Mouse (Mus musculus) heart, embryonic 15.5 days (tissue): Measurements from ENCODE around the gene Josd1. TPM values are rescaled to one million over a fixed set of nuclear protein-coding genes. Genes with fewer than 3 reads are reported as not detected.

ENCODE experiments used
- ATAC-seq: fragments of 200-750 bp; cut with Nextera tagmentation; replicated peaks from 2 replicates; pipeline ENCODE4 v1.8.0; 2017; ENCODE audit warnings: low read depth, moderate TSS enrichment; ENCODE audit not compliant: insufficient number of reproducible peaks, insufficient read depth, low FRiP score
- H3K27ac ChIP-seq: fragments of 300-500 bp; sonication (generic); 2 replicates; pipeline ENCODE4 v1.5.1; 2015; ENCODE audit warnings: mild to moderate bottlenecking, inconsistent platforms
- H3K27me3 ChIP-seq: fragments of 300-500 bp; sonication (generic); 2 replicates; pipeline ENCODE4 v1.6.1; 2015; ENCODE audit warnings: inconsistent platforms
- H3K36me3 ChIP-seq: fragments of 300-500 bp; sonication (generic); 2 replicates; pipeline ENCODE4 v1.6.1; 2015; ENCODE audit warnings: mild to moderate bottlenecking, inconsistent platforms
- H3K4me1 ChIP-seq: fragments of 300-500 bp; sonication (generic); replicated peaks from 2 replicates; pipeline ENCODE4 v1.6.1; 2015; ENCODE audit warnings: inconsistent platforms
- H3K4me2 ChIP-seq: fragments of 300-500 bp; sonication (generic); 2 replicates; pipeline ENCODE4 v1.6.1; 2015; ENCODE audit warnings: inconsistent platforms, mild to moderate bottlenecking, moderate library complexity
- H3K4me3 ChIP-seq: fragments of 300-500 bp; sonication (generic); 2 replicates; pipeline ENCODE4 v1.5.1; 2015; ENCODE audit warnings: mild to moderate bottlenecking, inconsistent platforms
- H3K9ac ChIP-seq: fragments of 300-500 bp; sonication (generic); 2 replicates; pipeline ENCODE4 v1.6.1; 2015; ENCODE audit warnings: mild to moderate bottlenecking, inconsistent platforms
- H3K9me3 ChIP-seq: fragments of 300-500 bp; sonication (generic); replicated peaks from 2 replicates; pipeline ENCODE4 v1.6.1; 2016; ENCODE audit warnings: inconsistent platforms
- WGBS: fragments of 180-500 bp; shearing (Covaris S2); methylation state at CpG from one replicate; pipeline ENCODE4 v1.1.7; 2015; ENCODE audit warnings: mixed read lengths; 5-methylcytosine and 5-hydroxymethylcytosine counted together
- polyA plus RNA-seq: library from polyadenylated mRNA; unstranded; fragments of >200 nt; fragmentation: Nextera tagmentation; extraction: Ambion mirVana; gene quantifications from 2 replicates; pipeline ENCODE4 v1.2.1, GENCODE M21; 2015

Josd1 gene
- 20.6 and 24.5 TPM in 2 replicates for polyA plus RNA-seq

DNA sequence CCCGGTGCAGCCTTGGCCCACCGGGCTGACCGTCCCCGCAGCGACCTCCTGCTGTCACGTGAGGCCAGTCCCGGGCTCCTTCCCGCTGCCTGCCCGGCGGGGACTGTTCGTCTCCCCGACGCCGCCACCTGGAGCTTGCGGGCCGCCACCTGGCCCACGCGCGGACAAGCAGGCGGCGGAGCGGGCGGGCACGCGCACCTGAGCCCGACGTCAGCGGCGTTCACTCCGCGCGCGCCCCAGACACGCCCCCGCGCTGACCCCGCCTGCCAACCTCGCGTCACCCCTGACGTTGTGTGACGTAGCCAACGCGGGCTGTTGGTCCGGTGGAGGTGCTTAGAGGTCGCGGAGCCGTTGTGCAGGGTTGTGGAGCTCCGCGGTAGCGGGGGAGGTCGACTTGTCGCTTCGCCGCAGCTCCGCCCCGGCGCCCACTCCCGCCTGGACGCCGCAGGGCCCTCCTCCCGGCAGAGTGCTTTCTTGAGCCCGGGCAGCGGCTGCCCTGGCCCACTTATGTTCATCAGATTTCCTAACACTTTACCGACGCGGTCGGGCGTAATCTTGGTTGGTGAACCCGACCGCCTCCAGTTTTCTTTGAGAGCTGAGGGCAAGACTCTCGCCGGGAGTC lies at the start of gene Josd1:
Gene Josd1, minus strand, starts transcription at position 274 of the 622 bp plus-strand sequence.
- no peaks in the 10 kb centered on the region for H3K27me3 ChIP-seq
- no peaks in the 10 kb centered on the region for H3K36me3 ChIP-seq
- peaks cover 58% of the 10 kb centered on the region for H3K4me1 ChIP-seq
- peak within 1 kb of the TSS; percentile 99 for H3K27ac ChIP-seq
- H3K9ac ChIP-seq: peak within 1 kb of the TSS; percentile 91
- peak within 1 kb of the TSS; percentile 73 for H3K4me2 ChIP-seq
- ATAC-seq: peak; percentile 78
- peak within 1 kb of the TSS; percentile 83 for H3K4me3 ChIP-seq
- no peaks in the 10 kb centered on the region for H3K9me3 ChIP-seq
- WGBS: under 1% methylated on average over 68 of the region's 72 CpGs

DNA sequence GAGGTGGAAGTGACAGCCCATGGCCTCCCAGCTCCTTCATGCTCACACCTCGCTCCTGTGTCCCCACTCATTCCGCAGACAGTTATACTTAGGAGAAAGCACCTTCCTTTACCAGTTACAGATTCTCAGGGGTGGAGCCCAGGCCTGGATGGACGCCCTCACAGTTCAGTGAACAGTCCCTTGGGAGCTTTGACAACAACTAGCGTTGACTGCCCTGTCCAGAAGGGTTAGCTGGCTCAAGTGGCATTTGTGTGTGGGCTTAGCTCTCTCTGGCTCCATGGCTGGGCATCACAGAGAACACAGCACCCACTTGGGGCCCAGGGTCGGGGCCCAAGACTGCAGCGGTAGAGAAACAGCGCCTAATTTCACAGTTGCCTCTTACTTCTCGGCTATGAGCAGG lies 46.6 kb upstream of the Josd1 start:
- Histone ChIP-seq H3K9ac (no peak overlapping the region), H3K4me2 (no peak overlapping the region), H3K27ac (peak overlapping the region; percentile 97), H3K27me3 (no peaks in the 10 kb centered on the region), H3K4me3 (no peak overlapping the region), H3K4me1 (peaks cover 34% of the 10 kb centered on the region), H3K9me3 (no peaks in the 10 kb centered on the region), H3K36me3 (peaks cover 65% of the 10 kb centered on the region)
- ATAC-seq: no peak
- 77% methylated on average over 8 of the region's 8 CpGs for WGBS

DNA sequence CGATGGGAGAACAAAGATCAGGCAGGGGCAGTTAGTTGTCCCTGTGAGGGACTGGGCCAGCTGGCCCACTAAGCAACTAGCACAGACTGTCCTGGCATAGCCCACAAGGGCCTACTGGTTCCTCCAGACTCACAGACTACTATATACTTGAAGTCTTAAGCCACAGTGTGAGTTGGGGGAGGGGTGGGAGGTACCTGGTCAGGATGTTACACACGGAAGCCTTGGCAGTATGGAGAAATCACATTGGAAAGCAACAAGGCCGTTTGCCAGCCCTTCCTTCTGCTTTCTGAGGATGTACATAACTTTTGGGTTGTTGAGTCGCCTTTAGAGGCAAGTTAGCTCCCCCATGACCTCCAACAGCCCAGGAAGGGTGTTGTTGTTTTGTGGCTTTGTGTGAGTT lies 45.9 kb upstream of the Josd1 start:
- H3K4me1 ChIP-seq: peaks cover 27% of the 10 kb centered on the region
- no peaks in the 10 kb centered on the region for H3K9me3 ChIP-seq
- H3K27me3 ChIP-seq: no peaks in the 10 kb centered on the region
- no peak overlapping the region for H3K4me3 ChIP-seq
- H3K36me3 ChIP-seq: peaks cover 65% of the 10 kb centered on the region
- peak overlapping the region; percentile 97; the same call in 1 of the 2 replicates for H3K27ac ChIP-seq
- no peak for ATAC-seq
- no peak overlapping the region for H3K4me2 ChIP-seq
- WGBS: 75% methylated on average over 4 of the region's 4 CpGs
- no peak overlapping the region for H3K9ac ChIP-seq

DNA sequence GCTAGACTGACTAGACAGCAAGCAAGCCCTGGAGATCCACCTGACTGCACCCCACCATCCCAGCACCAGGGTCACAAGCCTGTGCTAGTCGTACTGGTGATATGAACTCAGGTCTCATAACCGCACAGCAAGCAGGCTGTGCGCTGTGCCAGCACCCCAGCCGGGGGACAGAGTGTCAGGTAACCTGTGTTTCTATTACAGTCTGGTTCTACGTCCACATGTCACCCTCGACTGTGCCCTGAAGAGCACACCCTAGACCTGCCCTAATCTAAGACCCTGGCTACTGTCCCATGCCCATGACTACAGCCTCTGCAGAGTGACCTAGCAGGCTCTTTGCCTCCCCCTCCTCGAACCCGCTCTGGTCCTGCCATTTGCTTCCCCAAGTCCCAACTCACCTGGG lies 45.5 kb upstream of the Josd1 start:
- Histone ChIP-seq H3K4me1 (peaks cover 23% of the 10 kb centered on the region), H3K36me3 (peaks cover 65% of the 10 kb centered on the region), H3K27ac (no peak overlapping the region), H3K4me3 (no peak overlapping the region), H3K9me3 (no peaks in the 10 kb centered on the region), H3K27me3 (no peaks in the 10 kb centered on the region), H3K9ac (no peak overlapping the region), H3K4me2 (no peak overlapping the region)
- ATAC-seq: no peak
- WGBS: 94% methylated on average over 8 of the region's 8 CpGs

DNA sequence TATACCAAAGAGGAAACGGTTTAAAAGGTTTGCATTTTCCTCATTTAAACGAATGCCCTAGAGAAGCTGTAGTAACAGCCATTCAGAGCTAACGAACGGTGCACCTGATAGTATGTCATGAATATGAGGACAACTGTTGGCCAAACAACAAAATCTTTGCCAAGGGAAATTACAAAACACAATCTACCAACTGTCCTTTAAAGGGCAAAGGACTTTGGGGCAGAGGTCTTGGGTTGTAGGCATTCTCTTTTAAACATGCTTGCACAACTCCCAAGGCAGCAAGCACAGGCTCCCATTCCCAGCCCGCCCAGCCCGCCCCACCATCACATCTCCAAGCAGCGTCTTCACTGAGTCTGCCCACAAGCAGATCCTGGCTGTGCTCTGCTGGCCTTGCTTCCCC lies 43.8 kb upstream of the Josd1 start:
- Histone ChIP-seq H3K27me3 (no peaks in the 10 kb centered on the region), H3K4me2 (no peak overlapping the region), H3K36me3 (peaks cover 65% of the 10 kb centered on the region), H3K4me3 (no peak overlapping the region), H3K9ac (no peak overlapping the region), H3K9me3 (no peaks in the 10 kb centered on the region), H3K4me1 (peaks cover 22% of the 10 kb centered on the region), H3K27ac (no peak overlapping the region)
- ATAC-seq: no peak
- 82% methylated on average over 7 of the region's 7 CpGs for WGBS

DNA sequence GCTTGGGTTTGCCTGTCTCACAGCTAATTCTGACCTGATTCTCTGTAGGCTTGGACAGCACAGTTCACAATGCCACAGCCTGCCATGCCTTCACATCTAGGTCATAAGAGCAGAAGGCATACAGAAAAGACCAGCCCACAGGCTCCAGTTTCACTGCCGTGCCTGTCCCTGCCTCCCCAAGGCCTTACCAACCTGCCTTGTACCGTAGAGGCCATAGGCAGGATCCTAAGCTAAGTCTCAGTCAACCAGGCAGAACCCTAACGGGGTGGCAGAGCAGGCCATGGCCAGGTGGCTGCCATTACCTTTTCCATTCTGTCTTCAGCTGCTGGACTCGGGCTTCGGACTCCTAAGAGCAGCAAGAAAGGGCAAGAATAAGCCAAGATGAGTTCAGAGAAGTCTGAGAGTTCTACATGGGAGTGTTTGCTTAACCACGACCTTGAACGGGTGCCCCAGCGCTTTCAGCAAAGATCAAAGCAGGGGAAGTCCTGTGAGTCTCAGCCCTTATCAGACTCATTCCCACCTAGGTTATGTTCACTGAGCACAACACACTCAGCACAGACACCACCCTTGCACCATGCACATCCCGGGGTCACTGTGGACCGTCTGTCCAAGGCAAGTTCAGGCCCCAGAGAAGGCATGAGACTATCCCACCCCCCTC lies 41.1 kb upstream of the Josd1 start:
- H3K27ac ChIP-seq: no peak overlapping the region
- WGBS: 76% methylated on average over 10 of the region's 10 CpGs
- H3K4me1 ChIP-seq: peaks cover under 1% of the 10 kb centered on the region
- H3K9ac ChIP-seq: no peak overlapping the region
- ATAC-seq: no peak
- H3K9me3 ChIP-seq: no peaks in the 10 kb centered on the region
- H3K4me3 ChIP-seq: no peak overlapping the region
- H3K36me3 ChIP-seq: peaks cover 90% of the 10 kb centered on the region
- H3K27me3 ChIP-seq: no peaks in the 10 kb centered on the region
- H3K4me2 ChIP-seq: no peak overlapping the region

DNA sequence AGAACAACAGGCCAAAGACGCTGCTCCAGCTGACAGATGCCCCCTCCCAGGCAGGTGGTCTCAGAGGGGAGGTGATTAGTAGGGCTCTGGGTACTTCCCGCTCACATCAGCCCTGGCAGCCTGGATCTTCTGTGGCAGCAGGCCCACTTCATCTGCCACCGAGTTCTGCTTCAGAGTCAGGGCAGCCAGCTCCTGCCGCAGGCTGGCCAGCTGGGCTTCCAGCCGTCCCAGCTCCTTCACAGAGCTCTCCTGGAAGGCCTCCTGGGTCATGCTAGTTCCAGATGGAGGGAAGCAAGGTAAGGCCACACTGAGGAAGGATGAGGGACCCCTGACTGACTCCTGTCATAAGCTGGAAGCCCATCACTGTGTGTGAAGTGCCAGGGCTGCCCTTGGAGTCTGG lies 40.6 kb upstream of the Josd1 start:
- WGBS: 81% methylated on average over 5 of the region's 5 CpGs
- H3K9me3 ChIP-seq: no peaks in the 10 kb centered on the region
- no peak overlapping the region for H3K4me3 ChIP-seq
- no peak overlapping the region for H3K4me2 ChIP-seq
- H3K27me3 ChIP-seq: no peaks in the 10 kb centered on the region
- H3K27ac ChIP-seq: no peak overlapping the region
- ATAC-seq: no peak
- H3K36me3 ChIP-seq: peaks cover 86% of the 10 kb centered on the region
- H3K9ac ChIP-seq: no peak overlapping the region
- H3K4me1 ChIP-seq: no peaks in the 10 kb centered on the region

DNA sequence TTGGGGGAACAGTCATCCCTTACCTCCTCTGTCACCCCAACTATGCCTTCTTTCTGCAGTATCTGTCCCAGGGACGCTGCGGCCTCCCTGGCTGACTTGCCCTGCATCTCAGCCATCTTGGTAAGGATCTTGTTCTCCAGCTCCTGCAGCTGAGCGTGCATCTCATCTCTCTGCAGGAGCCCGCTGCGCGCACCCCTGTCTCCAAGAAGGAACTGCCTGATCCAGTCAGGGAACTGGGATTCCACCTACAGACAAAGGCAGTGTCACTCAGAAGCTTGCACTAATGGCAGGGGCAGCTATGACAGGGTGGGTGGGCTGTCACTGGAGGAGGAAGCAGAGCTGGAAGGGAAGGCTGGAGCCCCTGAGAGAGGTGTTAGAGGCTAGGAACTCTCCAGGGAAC lies 40.1 kb upstream of the Josd1 start:
- H3K4me2 ChIP-seq: no peak overlapping the region
- H3K27me3 ChIP-seq: no peaks in the 10 kb centered on the region
- no peak overlapping the region for H3K27ac ChIP-seq
- ATAC-seq: no peak
- H3K4me3 ChIP-seq: no peak overlapping the region
- H3K9ac ChIP-seq: no peak overlapping the region
- H3K4me1 ChIP-seq: no peaks in the 10 kb centered on the region
- H3K36me3 ChIP-seq: peaks cover 82% of the 10 kb centered on the region
- no peaks in the 10 kb centered on the region for H3K9me3 ChIP-seq
- WGBS: 94% methylated on average over 6 of the region's 6 CpGs

DNA sequence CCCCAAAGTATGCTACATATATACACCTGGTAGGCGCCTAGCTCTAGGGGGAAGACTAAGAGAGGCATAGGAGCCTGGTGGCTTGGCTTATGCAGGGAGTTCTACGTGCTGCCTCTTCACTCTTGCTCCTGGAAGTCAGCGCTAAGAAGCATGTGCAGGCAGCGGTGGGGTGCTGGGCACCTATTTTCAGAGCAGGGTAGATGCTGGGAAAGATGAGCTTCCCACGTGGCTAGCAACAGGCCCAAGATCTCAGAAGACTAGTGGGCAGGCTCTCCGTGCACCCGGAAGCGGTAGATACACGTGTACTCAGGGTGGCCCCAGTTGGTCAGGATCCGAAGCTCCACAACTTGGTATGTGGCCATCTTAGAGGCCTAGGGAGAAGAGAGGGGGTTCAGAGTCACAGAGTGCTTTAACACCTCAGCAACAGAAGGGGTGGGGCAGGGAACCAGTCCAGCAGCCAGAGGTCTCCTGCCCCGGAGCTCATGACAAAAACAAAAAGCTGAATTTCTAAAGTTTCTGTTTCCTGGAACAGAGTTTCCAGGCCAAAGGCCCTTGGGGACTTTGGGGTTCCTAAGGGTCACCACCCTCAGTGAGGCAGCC lies 37.6 kb upstream of the Josd1 start:
- WGBS: 88% methylated on average over 11 of the region's 11 CpGs

DNA sequence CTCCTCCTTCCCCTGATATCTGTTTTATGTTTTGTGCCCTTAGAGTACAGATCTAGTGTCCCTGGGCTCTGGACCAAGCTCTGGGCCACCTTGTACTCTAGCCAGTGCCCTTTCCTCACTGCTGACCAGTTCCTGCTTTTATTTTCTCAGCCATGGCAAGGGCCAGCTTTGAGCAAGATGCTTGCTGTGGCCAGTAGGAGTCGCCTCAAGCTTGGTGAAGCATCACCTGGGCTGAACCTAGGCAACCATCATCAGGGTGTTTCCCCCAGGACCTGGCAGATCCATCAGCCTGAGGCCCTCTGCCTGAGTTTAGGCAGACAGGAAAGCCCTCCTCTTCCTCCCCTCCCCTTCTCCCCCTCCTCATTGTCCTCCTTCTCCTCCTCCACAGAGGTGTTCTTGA lies 35.7 kb upstream of the Josd1 start:
- Histone ChIP-seq H3K4me2 (no peak overlapping the region), H3K4me3 (no peak overlapping the region), H3K27me3 (no peaks in the 10 kb centered on the region), H3K36me3 (peaks cover 61% of the 10 kb centered on the region), H3K4me1 (no peaks in the 10 kb centered on the region), H3K9me3 (no peaks in the 10 kb centered on the region), H3K27ac (no peak overlapping the region), H3K9ac (no peak overlapping the region)
- peak; percentile 52; the same call in 1 of the 2 replicates for ATAC-seq
- 24% methylated on average over 1 of the region's 1 CpGs for WGBS

More for the DNA sequence above, 37.6 kb upstream of the Josd1 start:
- Histone ChIP-seq H3K4me3 (no peak overlapping the region), H3K4me2 (no peak overlapping the region), H3K9ac (no peak overlapping the region), H3K4me1 (no peaks in the 10 kb centered on the region), H3K9me3 (no peaks in the 10 kb centered on the region), H3K27me3 (no peaks in the 10 kb centered on the region), H3K27ac (no peak overlapping the region), H3K36me3 (peaks cover 64% of the 10 kb centered on the region)
- ATAC-seq: no peak

DNA sequence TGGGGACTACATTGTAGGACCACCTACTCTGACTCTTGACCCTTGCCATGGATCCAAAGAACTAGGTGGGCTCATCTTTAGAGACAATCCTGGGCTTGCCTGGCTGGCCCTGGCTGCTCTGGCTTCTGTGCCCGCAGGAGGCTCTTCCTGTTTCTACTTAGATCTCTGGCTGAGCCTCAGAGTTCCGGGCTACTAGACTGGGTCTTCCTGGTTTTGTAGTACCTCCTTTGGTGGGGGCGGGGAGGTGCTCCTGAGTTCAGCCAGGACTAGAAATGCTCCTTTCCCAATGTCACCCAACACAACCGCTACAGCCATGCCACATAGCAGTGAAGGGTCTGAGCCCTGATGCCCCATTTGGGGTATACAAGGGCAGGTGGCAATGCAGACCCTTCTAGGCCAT lies 33.1 kb upstream of the Josd1 start:
- no peaks in the 10 kb centered on the region for H3K4me1 ChIP-seq
- WGBS: 83% methylated on average over 4 of the region's 4 CpGs
- no peak for ATAC-seq
- peaks cover 60% of the 10 kb centered on the region for H3K36me3 ChIP-seq
- no peak overlapping the region for H3K27ac ChIP-seq
- H3K9ac ChIP-seq: no peak overlapping the region
- H3K4me3 ChIP-seq: no peak overlapping the region
- H3K4me2 ChIP-seq: no peak overlapping the region
- H3K27me3 ChIP-seq: no peaks in the 10 kb centered on the region
- H3K9me3 ChIP-seq: no peaks in the 10 kb centered on the region
